Mouse (Mus musculus): ENCODE measurements around the gene Slc22a18. TPM values are rescaled to one million over a fixed set of nuclear protein-coding genes. Genes with fewer than 3 reads are reported as not detected.

Gene Slc22a18
- total and polyA plus RNA-seq, 3 experiments: 0.48 to 2.0 (median 0.76) TPM

DNA sequence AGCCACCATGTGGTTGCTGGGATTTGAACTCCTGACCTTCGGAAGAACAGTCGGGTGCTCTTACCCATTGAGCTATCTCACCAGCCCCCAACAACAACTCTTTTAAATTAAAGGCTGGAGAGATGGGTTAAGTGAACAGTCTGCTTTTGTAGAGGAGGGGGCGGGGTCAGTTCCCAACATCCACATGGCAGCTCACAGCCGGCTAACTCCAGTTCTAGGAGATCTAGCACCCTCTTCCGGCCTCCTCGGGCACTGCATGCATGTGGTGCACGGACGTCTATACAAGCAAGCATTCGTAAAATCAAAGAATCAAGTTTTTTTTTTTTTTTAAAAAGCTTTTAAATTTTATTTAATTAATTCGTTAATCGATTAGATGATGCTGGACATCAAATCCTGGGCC is 32.3 kb downstream of the Slc22a18 start:
- H3K79me2 ChIP-seq (replicated peaks; ENCODE audit: control insufficient read depth, extremely low read depth, insufficient read depth, poor library complexity, severe bottlenecking): no peaks in the 10 kb centered on the region
- DNase-seq (ENCODE audit: extremely low read depth): peak; percentile 63
- no peak overlapping the region for H3K4me3 ChIP-seq (replicated peaks in 1 of 3; ENCODE audit: low read depth in 2 of 3, low read length in 2 of 3, poor library complexity in 1 of 3)
- dilution Hi-C loops (cut with MboI; ENCODE audit: extremely low pct_ligation_motif_present, extremely low pct_unique_long_range_greater_than_20kb, low sequenced_read_pairs) (no loop called here), in situ Hi-C loops (cut with MboI; ENCODE audit: low pct_ligation_motif_present, low pct_unique_long_range_greater_than_20kb, low sequenced_read_pairs) (no loop called here)
- peaks cover 11% of the 10 kb centered on the region for H3K9me3 ChIP-seq (replicated peaks; ENCODE audit: low read length)
- no peak for TF ChIP-seq POLR2A (IDR thresholded peaks at IDR 0.05; ENCODE audit: low read depth, low read length)
- TF ChIP-seq CHD2 (IDR thresholded peaks at IDR 0.05; ENCODE audit: low read length): no peak
- peak; percentile 41; the same call in 1 of the 2 replicates for TF ChIP-seq MAX (IDR thresholded peaks at IDR 0.05; ENCODE audit: low read length)
- no peak for TF ChIP-seq ETS1 (conservative IDR thresholded peaks at IDR 0.05; ENCODE audit: low read depth, low read length)
- TF ChIP-seq JUND (conservative IDR thresholded peaks at IDR 0.05; ENCODE audit: low read depth, low read length): no peak
- TF ChIP-seq USF1 (IDR thresholded peaks at IDR 0.05; ENCODE audit: low read depth, low read length): no peak
- TF ChIP-seq CHD1 (IDR thresholded peaks at IDR 0.05; ENCODE audit: low read depth, low read length): no peak
- no peak for TF ChIP-seq NELFE (IDR thresholded peaks at IDR 0.05; ENCODE audit: low read depth, low read length)
- no peak for TF ChIP-seq ZKSCAN1 (IDR thresholded peaks at IDR 0.05; ENCODE audit: borderline replicate concordance, low read depth, low read length)
- TF ChIP-seq UBTF (IDR thresholded peaks at IDR 0.05; ENCODE audit: low read depth, low read length): no peak
- TF ChIP-seq MYC (IDR thresholded peaks at IDR 0.05; ENCODE audit: low read depth, low read length): peak; percentile 87; the same call in 1 of the 2 replicates
- TF ChIP-seq GABPA (IDR thresholded peaks at IDR 0.05; ENCODE audit: insufficient replicate concordance, low read depth, low read length): no peak
- no peak for TF ChIP-seq POLR2AphosphoS2 (IDR thresholded peaks at IDR 0.05; ENCODE audit: low read depth, low read length)
- no peak for TF ChIP-seq HCFC1 (IDR thresholded peaks at IDR 0.05; ENCODE audit: low read depth, low read length)
- TF ChIP-seq MXI1 (IDR thresholded peaks at IDR 0.05; ENCODE audit: low read depth, low read length): peak; percentile 75; the same call in 1 of the 2 replicates
- TF ChIP-seq CTCF (conservative IDR thresholded peaks at IDR 0.05 in 1 of 2, IDR thresholded peaks at IDR 0.05 in 1 of 2; ENCODE audit: low read depth in 2 of 2, low read length in 2 of 2): peak in 1 of 2 experiments; percentile 76; a peak in 2 of 4 replicates
- TF ChIP-seq MAFK (IDR thresholded peaks at IDR 0.05; ENCODE audit: insufficient replicate concordance, low read length): no peak
- TF ChIP-seq MAZ (IDR thresholded peaks at IDR 0.05; ENCODE audit: low read depth, low read length): no peak
- peak; percentile 52 for TF ChIP-seq SMC3 (IDR thresholded peaks at IDR 0.05; ENCODE audit: low read depth, low read length)
- peak; percentile 68 for TF ChIP-seq RAD21 (IDR thresholded peaks at IDR 0.05; ENCODE audit: low read depth, low read length)
- TF ChIP-seq ELF1 (IDR thresholded peaks at IDR 0.05; ENCODE audit: low read depth, low read length): no peak
- TF ChIP-seq SIN3A (IDR thresholded peaks at IDR 0.05; ENCODE audit: low read length): no peak
- no peak for TF ChIP-seq BHLHE40 (IDR thresholded peaks at IDR 0.05; ENCODE audit: low read depth, low read length)
- no peak for TF ChIP-seq PAX5 (IDR thresholded peaks at IDR 0.05; ENCODE audit: low read length)
- TF ChIP-seq TCF12 (IDR thresholded peaks at IDR 0.05; ENCODE audit: low read depth, low read length): no peak
- no peak for TF ChIP-seq ZMIZ1 (IDR thresholded peaks at IDR 0.05; ENCODE audit: low read depth, low read length)
- TF ChIP-seq MEF2A (IDR thresholded peaks at IDR 0.05; ENCODE audit: borderline replicate concordance, low read depth, low read length): no peak
- H3K27me3 ChIP-seq (replicated peaks): peaks cover 27% of the 10 kb centered on the region
- no peaks in the 10 kb centered on the region for H3K36me3 ChIP-seq (replicated peaks in 1 of 2; ENCODE audit: control insufficient read depth in 1 of 2, insufficient read depth in 1 of 2, low read length in 1 of 2)
- H3K4me2 ChIP-seq (ENCODE audit: insufficient read depth, low read depth, poor library complexity, severe bottlenecking): no peak overlapping the region
- H3K9ac ChIP-seq (ENCODE audit: insufficient read depth, low read depth): no peak overlapping the region
- H3K4me1 ChIP-seq (ENCODE audit: control insufficient read depth in 1 of 2, insufficient read depth in 2 of 2): no peaks in the 10 kb centered on the region
- H3K27ac ChIP-seq (ENCODE audit: insufficient read depth, low read depth): no peak overlapping the region
